ENCODE assay signal across 15 mouse cellular contexts in the genomic region with DNA sequence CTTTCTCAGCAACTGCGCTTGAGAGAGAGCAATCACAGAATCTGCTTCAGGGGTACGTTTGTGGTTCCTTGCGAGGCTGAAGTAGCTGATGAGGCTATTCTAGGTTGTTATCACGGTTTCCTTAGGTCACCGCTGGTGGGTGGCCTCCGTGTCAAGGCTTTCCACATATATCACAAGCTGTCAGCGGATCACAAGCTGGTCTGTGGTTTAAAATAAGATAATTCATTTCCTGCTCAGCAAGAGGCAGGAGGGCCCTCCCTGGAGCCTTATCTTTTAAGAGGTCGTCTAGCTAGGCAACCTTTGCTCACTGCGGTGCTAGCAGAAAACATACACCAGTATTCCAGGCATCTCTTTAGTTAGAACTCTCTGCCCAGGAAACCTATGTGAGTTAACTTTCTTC. TPM values are rescaled to one million over a fixed set of nuclear protein-coding genes. Genes with fewer than 3 reads are reported as not detected.
DNase-seq lines count a peak whose midpoint lies in the region; ATAC-seq lines count a peak whose summit lies in the region.
"Had no signal": no experiment of that assay in that cellular context is flagged by ENCODE, and none has a peak within 500 bp of the region (broad histone marks: within the 10 kb centered on the region; RNA-seq: fewer than 3 reads in every experiment).

No protein-coding gene starts in this region.

- H3K4me3 ChIP-seq in liver, embryonic 15.5 days (replicated peaks): no peak overlapping the region
- H3K4me3 ChIP-seq: hindbrain, embryonic 15.5 days; limb, embryonic 12.5 days; midbrain, embryonic 12.5 days had no signal

- 3% methylated on average over 9 of the region's 9 CpGs for WGBS in liver, embryonic 15.5 days (ENCODE audit: insufficient replicate concordance)

- H3K4me1 ChIP-seq in liver, embryonic 15.5 days (replicated peaks): no peaks in the 10 kb centered on the region
- H3K4me1 ChIP-seq: hindbrain, embryonic 15.5 days; midbrain, embryonic 12.5 days had no signal

- H3K4me2 ChIP-seq in liver, embryonic 15.5 days: no peak overlapping the region
- H3K4me2 ChIP-seq: hindbrain, embryonic 15.5 days; limb, embryonic 12.5 days; midbrain, embryonic 12.5 days had no signal

- DNase-seq in embryo, embryonic 10 days (ENCODE audit: low spot score): peak; percentile 25
- no peak for DNase-seq in embryo, embryonic 9.5 days (ENCODE audit: extremely low spot score)
- DNase-seq in ovary, adult 18-20 months (ENCODE audit: low spot score): peak; percentile 13
- no peak for DNase-seq in ovary, postnatal 36 days (ENCODE audit: low spot score)
- DNase-seq in urinary bladder, adult 2 months (ENCODE audit: low spot score): no peak
- DNase-seq in cerebellum, adult 11-12 months: no peak
- DNase-seq in layer of hippocampus, postnatal 25 days (ENCODE audit: extremely low spot score in 1 of 2, low spot score in 1 of 2): no peak
- DNase-seq: cerebellum, postnatal 14 days; layer of hippocampus, adult 9-11 months; right cerebral cortex, postnatal 25 days had no signal

- H3K36me3 ChIP-seq in liver, embryonic 15.5 days (replicated peaks): no peaks in the 10 kb centered on the region
- H3K36me3 ChIP-seq: G1E; hindbrain, embryonic 15.5 days; limb, embryonic 12.5 days; midbrain, embryonic 12.5 days had no signal

- no peak overlapping the region for H3K27ac ChIP-seq in liver, embryonic 15.5 days (replicated peaks)
- H3K27ac ChIP-seq: hindbrain, embryonic 15.5 days; limb, embryonic 12.5 days; midbrain, embryonic 12.5 days had no signal

- ATAC-seq in liver, embryonic 15.5 days (ENCODE audit: insufficient read depth): peak; percentile 54

- H3K27me3 ChIP-seq in liver, embryonic 15.5 days: no peaks in the 10 kb centered on the region; the same call in 1 of the 2 replicates
- H3K27me3 ChIP-seq: hindbrain, embryonic 15.5 days; limb, embryonic 12.5 days; midbrain, embryonic 12.5 days had no signal

- H3K9me3 ChIP-seq in liver, embryonic 15.5 days (replicated peaks): no peaks in the 10 kb centered on the region
- H3K9me3 ChIP-seq: hindbrain, embryonic 15.5 days; limb, embryonic 12.5 days; midbrain, embryonic 12.5 days had no signal

- no peak overlapping the region for H3K9ac ChIP-seq in liver, embryonic 15.5 days
- H3K9ac ChIP-seq: hindbrain, embryonic 15.5 days; limb, embryonic 12.5 days; midbrain, embryonic 12.5 days had no signal

RNA-seq across cellular contexts. Expression of gene Stab2, which starts 17.2 kb away (rescaled TPM):
- polyA plus RNA-seq in liver, embryonic 15.5 days (2015; fragmentation: Nextera tagmentation; extraction: Ambion mirVana): 19.5 and 21.8 TPM in 2 replicates
- polyA plus RNA-seq in urinary bladder, adult 2 months (2012; rRNA removed): 2.0 and 3.6 TPM in 2 replicates
- total RNA-seq in layer of hippocampus, postnatal 25 days (2021): under 1 TPM; 0.20 to 0.87 TPM
- polyA plus RNA-seq: G1E had no signal

Comparison
In these comparisons a context has a peak if more than half of its experiments do, and no peak if none do; other contexts are left out.
1. DNase-seq: peak in embryo, embryonic 10 days (single experiment) and ovary, adult 18-20 months (single experiment); none in embryo, embryonic 9.5 days (single experiment), ovary, postnatal 36 days (single experiment), urinary bladder, adult 2 months (single experiment), cerebellum, adult 11-12 months (single experiment) and layer of hippocampus, postnatal 25 days (0 of 2).